Mouse (Mus musculus): ENCODE measurements around the gene Rapgef3. TPM values are rescaled to one million over a fixed set of nuclear protein-coding genes. Genes with fewer than 3 reads are reported as not detected.
A peak's percentile ranks its signal among the peaks of the same experiment; 100 is the strongest.

Rapgef3 gene
- polyA plus RNA-seq, 1 experiment from 2014 or later = 17.5 TPM

DNA sequence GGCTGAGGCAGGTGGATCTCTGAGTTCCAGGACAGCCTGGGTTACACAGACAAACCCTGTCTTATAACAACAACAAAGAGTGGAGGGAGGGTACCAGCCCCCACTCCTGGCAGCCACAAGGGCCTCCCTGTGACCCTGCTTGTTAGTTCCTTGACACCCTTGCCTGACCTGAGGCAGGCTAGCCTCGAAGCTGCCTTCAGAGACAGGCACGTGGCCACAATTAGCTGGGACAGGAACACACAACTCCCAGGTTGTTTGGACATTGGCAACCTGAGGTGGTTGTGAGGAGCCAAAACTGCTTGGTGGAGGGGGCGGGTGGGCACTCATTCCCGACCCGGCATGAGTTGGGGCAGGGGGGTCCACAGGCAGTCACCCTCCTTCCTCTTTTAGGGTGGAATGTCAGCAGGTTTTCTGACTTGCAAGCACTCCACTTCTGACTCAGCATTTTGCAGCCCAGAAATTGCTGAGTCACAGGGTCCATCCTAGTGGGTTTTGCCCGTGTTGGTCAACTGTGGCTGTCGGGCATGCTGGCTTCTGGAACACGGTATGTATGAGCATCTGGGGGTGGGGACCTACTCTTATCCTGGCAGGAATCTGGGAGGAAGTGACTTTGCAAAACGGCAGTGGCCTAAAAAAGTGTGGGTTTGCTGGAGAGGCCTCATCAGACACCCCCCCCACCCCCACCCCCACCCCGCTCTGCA is 18.8 kb upstream of the Rapgef3 start:
- Histone ChIP-seq H3K4me3 (ENCODE audit: low read depth, low read length) (no peak overlapping the region), H3K4me2 (peak overlapping the region; percentile 7; the same call in 1 of the 2 replicates), H3K27ac (ENCODE audit: low read depth) (no peak overlapping the region; the same call in 1 of the 2 replicates), H3K9me3 (ENCODE audit: low read depth, low read length) (no peaks in the 10 kb centered on the region), H3K9ac (no peak overlapping the region), H3K36me3 (ENCODE audit: insufficient read depth) (peaks cover 10% of the 10 kb centered on the region; the same call in 1 of the 2 replicates), H3K27me3 (ENCODE audit: insufficient read depth, low read length) (0 out of 2 replicates have a peak, but pooled peaks cover 3% of the 10 kb centered on the region), H3K4me1 (ENCODE audit: insufficient read depth) (peaks cover 6% of the 10 kb centered on the region; the same call in 1 of the 2 replicates)
- TF ChIP-seq CTCF (IDR thresholded peaks at IDR 0.05; ENCODE audit: low read depth) = no peak
- ATAC-seq (ENCODE audit: insufficient read depth) (no peak), DNase-seq (peak; percentile 50)
- 60% methylated on average over 10 of the region's 10 CpGs for WGBS

DNA sequence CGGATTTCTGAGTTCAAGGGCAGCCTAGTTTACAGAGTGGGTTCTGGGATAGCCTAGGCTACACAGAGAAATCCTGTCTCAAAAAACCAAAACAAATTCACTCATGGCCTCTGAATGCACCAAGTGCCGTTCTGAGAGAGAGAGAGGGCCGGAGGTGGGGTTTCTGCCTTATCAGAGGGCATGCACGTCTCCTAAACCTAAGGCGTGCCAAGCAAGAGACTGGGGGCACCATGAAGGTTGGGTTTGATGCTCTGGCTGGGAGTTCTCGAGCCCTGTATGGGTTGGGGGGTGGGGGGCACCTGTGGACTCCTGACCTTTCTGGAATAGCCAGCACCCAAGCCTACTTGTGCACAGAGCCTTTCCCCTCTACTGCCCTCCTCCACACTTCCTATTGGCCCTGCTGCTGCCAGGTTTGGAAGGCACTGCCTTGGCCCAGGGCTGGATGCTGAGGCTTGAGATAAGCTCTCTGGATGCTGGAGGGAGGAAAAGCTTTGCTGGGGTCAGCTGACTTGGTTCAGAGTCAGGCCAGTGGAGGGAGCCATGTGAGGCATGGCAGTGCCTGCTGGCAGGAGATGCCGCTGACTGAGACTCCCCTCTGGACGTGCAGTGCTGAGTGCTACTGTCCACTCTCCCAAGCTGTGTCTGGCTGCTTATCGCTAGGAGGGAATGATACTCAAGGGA is 18.1 kb upstream of the Rapgef3 start:
- Histone ChIP-seq H3K27ac (ENCODE audit: low read depth) (no peak overlapping the region; the same call in 1 of the 2 replicates), H3K4me2 (peak overlapping the region; percentile 7; the same call in 1 of the 2 replicates), H3K27me3 (ENCODE audit: insufficient read depth, low read length) (0 out of 2 replicates have a peak, but pooled peaks cover 3% of the 10 kb centered on the region), H3K4me3 (ENCODE audit: low read depth, low read length) (no peak overlapping the region), H3K4me1 (ENCODE audit: insufficient read depth) (peaks cover 6% of the 10 kb centered on the region), H3K36me3 (ENCODE audit: insufficient read depth) (peaks cover 4% of the 10 kb centered on the region; the same call in 1 of the 2 replicates), H3K9ac (no peak overlapping the region), H3K9me3 (ENCODE audit: low read depth, low read length) (no peaks in the 10 kb centered on the region)
- no peak for TF ChIP-seq CTCF (IDR thresholded peaks at IDR 0.05; ENCODE audit: low read depth)
- 71% methylated on average over 9 of the region's 9 CpGs for WGBS
- DNase-seq (no peak), ATAC-seq (ENCODE audit: insufficient read depth) (no peak)

DNA sequence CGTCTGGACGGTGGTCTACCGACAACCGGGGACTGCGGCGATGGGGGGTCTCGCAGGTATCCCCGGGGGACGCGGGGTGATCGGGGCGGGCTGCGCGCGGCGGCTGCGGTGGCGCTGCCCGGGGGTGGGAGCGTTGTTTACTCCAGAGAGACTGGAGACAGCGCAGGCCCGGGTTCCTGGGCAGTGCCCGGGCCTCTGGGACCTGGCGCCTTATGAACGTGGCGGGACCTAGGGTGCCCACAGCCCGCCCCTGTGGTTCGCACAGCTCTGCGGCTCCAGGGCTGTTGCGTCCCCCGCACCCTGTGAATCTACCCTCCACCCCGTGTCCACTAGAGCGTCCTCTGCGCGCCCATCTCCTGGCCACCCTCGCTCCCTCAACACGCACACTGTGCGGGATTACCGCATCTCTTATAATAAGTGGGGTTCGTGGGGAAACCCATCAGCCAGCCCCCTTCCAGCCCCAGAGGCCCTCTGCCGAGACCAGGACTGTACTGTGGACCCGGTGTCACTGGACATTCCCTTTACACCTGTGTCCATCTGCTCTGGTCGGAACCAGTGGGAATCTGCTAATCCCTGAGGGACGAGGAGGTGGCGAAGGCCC is 16.9 kb upstream of the Rapgef3 start:
- WGBS = 5% methylated on average over 45 of the region's 45 CpGs
- Histone ChIP-seq H3K27me3 (ENCODE audit: insufficient read depth, low read length) (0 out of 2 replicates have a peak, but pooled peaks cover 3% of the 10 kb centered on the region), H3K9ac (peak overlapping the region; percentile 74), H3K4me3 (ENCODE audit: low read depth, low read length) (peak overlapping the region; percentile 65), H3K4me1 (ENCODE audit: insufficient read depth) (peaks cover 6% of the 10 kb centered on the region), H3K4me2 (peak overlapping the region; percentile 82), H3K9me3 (ENCODE audit: low read depth, low read length) (no peaks in the 10 kb centered on the region), H3K27ac (ENCODE audit: low read depth) (no peak overlapping the region), H3K36me3 (ENCODE audit: insufficient read depth) (no peaks in the 10 kb centered on the region)
- ATAC-seq (ENCODE audit: insufficient read depth) (peak; percentile 41), DNase-seq (no peak)
- TF ChIP-seq CTCF (IDR thresholded peaks at IDR 0.05; ENCODE audit: low read depth) = no peak

DNA sequence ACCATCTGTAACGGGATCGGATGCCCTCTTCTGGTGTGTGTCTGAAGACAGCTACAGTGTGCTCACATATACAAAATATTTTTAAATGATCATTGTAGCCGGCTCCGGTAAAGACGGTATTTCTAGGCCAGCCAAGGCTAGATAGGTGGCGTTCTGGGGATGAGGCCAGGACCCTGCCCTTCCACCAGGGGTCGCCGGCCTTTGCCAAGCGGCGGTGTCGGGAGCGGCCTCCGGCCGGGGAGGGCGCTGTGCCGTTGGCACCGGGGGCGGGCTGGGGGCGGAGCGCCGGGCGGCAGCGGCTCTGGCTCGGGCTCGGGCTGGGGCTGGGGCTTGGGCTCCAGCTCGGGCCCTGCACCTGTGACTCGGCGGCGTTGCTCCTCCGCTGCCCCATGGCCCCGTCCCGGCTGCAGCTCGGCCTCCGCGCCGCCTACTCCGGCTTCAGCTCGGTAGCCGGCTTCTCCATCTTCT is 16.4 kb upstream of the Rapgef3 start:
- 3% methylated on average over 39 of the region's 39 CpGs for WGBS
- Histone ChIP-seq H3K9ac (peak overlapping the region; percentile 74), H3K4me1 (ENCODE audit: insufficient read depth) (peaks cover 6% of the 10 kb centered on the region), H3K27me3 (ENCODE audit: insufficient read depth, low read length) (0 out of 2 replicates have a peak, but pooled peaks cover 3% of the 10 kb centered on the region), H3K9me3 (ENCODE audit: low read depth, low read length) (no peaks in the 10 kb centered on the region), H3K27ac (ENCODE audit: low read depth) (no peak overlapping the region), H3K4me3 (ENCODE audit: low read depth, low read length) (peak overlapping the region; percentile 65), H3K4me2 (peak overlapping the region; percentile 82), H3K36me3 (ENCODE audit: insufficient read depth) (no peaks in the 10 kb centered on the region)
- peak; percentile 69 for ATAC-seq (ENCODE audit: insufficient read depth)
- peak; percentile 88 for DNase-seq
- TF ChIP-seq CTCF (IDR thresholded peaks at IDR 0.05; ENCODE audit: low read depth) = peak; percentile 85

DNA sequence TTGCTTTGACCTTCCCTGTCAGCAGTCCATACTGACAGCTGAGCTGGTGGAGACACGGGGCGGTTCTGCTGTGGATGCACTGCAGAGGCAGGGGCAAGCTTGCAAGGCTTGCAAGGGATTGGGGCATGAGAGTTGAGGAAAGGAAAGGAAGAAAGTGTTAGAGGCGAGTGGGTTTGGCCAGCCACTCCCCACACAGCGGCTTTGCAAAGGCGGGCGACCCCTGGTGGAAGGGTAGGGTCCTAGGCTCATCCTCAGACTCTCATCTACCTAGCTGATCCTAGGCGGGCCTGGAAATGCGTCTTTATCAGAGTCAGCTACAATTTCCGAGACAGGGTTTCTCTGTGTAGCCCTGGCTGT is 15.0 kb upstream of the Rapgef3 start:
- TF ChIP-seq CTCF (IDR thresholded peaks at IDR 0.05; ENCODE audit: low read depth) = peak; percentile 82
- DNase-seq = peak; percentile 87
- Histone ChIP-seq H3K4me2 (peak overlapping the region; percentile 39), H3K4me1 (ENCODE audit: insufficient read depth) (peaks cover 9% of the 10 kb centered on the region), H3K27ac (ENCODE audit: low read depth) (peak overlapping the region; percentile 25; the same call in 1 of the 2 replicates), H3K4me3 (ENCODE audit: low read depth, low read length) (no peak overlapping the region), H3K27me3 (ENCODE audit: insufficient read depth, low read length) (0 out of 2 replicates have a peak, but pooled peaks cover 3% of the 10 kb centered on the region), H3K36me3 (ENCODE audit: insufficient read depth) (no peaks in the 10 kb centered on the region), H3K9me3 (ENCODE audit: low read depth, low read length) (no peaks in the 10 kb centered on the region), H3K9ac (no peak overlapping the region)
- ATAC-seq (ENCODE audit: insufficient read depth) = peak; percentile 36
- WGBS = 7% methylated on average over 9 of the region's 9 CpGs

DNA sequence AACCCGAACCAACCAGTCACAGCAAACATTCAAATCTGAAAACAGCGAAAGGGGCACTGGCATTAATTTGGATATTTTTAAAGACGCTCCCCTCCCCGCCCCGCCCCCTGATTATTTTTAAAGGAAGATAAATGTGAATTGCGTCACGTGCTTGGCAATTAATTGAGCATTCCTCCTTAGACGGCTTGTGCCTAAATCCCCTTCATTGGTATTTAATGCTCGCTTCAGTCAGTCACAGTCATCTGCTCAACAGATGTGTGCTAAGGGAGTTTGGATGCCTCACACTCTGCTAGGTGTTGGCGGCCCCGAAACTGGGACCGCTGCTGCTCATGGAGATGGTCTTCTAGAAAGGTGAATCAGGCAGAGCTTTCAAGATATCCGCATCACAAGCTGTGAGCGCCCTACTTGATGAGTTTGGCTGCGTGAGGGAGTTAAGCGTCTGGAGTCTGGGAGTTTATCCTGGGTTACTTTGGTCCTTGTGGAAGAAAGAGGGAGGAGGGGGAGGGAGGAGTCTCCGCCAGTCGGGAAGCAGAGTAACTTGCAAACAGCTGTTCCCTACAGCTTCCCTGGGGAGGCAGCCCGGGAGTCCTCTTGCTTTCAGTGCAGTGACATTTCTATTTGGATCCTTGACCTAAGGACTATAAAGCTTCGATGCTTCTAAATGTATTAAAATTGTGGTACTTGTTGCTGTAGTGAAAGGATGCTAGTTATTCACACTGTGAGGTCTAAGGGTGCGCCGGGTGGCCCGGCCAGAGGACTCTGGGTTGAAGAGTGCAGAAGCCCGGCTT is 14.4 kb upstream of the Rapgef3 start:
- no peak for TF ChIP-seq CTCF (IDR thresholded peaks at IDR 0.05; ENCODE audit: low read depth)
- H3K9ac ChIP-seq = no peak overlapping the region
- DNase-seq (peak; percentile 65), ATAC-seq (ENCODE audit: insufficient read depth) (peak; percentile 6)
- no peaks in the 10 kb centered on the region for H3K36me3 ChIP-seq (ENCODE audit: insufficient read depth)
- H3K4me3 ChIP-seq (ENCODE audit: low read depth, low read length) = no peak overlapping the region
- peak overlapping the region; percentile 39 for H3K4me2 ChIP-seq
- H3K27ac ChIP-seq (ENCODE audit: low read depth) = peak overlapping the region; percentile 25; the same call in 1 of the 2 replicates
- H3K9me3 ChIP-seq (ENCODE audit: low read depth, low read length) = no peaks in the 10 kb centered on the region
- 0 out of 2 replicates have a peak, but pooled peaks cover 3% of the 10 kb centered on the region for H3K27me3 ChIP-seq (ENCODE audit: insufficient read depth, low read length)
- peaks cover 9% of the 10 kb centered on the region for H3K4me1 ChIP-seq (ENCODE audit: insufficient read depth)
- WGBS = 8% methylated on average over 24 of the region's 24 CpGs
